Mouse (Mus musculus) forebrain, embryonic 16.5 days (tissue): ENCODE data around the gene Kcnh1. TPM values are rescaled to one million over a fixed set of nuclear protein-coding genes. Genes with fewer than 3 reads are reported as not detected.

ENCODE experiments used
- ATAC-seq: fragments of 200-750 bp; cut with Nextera tagmentation; 2 replicates; pipeline ENCODE4 v1.8.0; 2017; ENCODE audit warnings: mild to moderate bottlenecking, moderate library complexity
- H3K27ac ChIP-seq: fragments of 300-500 bp; sonication (generic); 2 replicates; pipeline ENCODE4 v1.5.1; 2014; ENCODE audit warnings: low read length, control low read depth
- H3K27me3 ChIP-seq: fragments of 300-500 bp; sonication (generic); replicated peaks from 2 replicates; pipeline ENCODE4 v1.6.1; 2014; ENCODE audit warnings: low read length; ENCODE audit not compliant: control insufficient read depth, insufficient read depth
- H3K36me3 ChIP-seq: fragments of 300-500 bp; sonication (generic); 2 replicates; pipeline ENCODE4 v1.6.1; 2014; ENCODE audit not compliant: control insufficient read depth, insufficient read depth
- H3K4me1 ChIP-seq: fragments of 300-500 bp; sonication (generic); replicated peaks from 2 replicates; pipeline ENCODE4 v1.6.1; 2014; ENCODE audit warnings: low read length; ENCODE audit not compliant: control insufficient read depth, insufficient read depth
- H3K4me2 ChIP-seq: fragments of 300-500 bp; sonication (generic); 2 replicates; pipeline ENCODE4 v1.6.1; 2014; ENCODE audit warnings: mild to moderate bottlenecking, low read length, control low read depth
- H3K4me3 ChIP-seq: fragments of 300-500 bp; sonication (generic); replicated peaks from 2 replicates; pipeline ENCODE4 v1.5.1; 2014; ENCODE audit warnings: mild to moderate bottlenecking, low read length, control low read depth
- H3K9ac ChIP-seq: fragments of 300-500 bp; sonication (generic); replicated peaks from 2 replicates; pipeline ENCODE4 v1.6.1; 2014; ENCODE audit warnings: low read depth, low read length, control low read depth
- H3K9me3 ChIP-seq: fragments of 300-500 bp; sonication (generic); 2 replicates; pipeline ENCODE4 v1.6.1; 2016; ENCODE audit warnings: low read length; ENCODE audit not compliant: control insufficient read depth
- WGBS: fragments of 180-500 bp; shearing (Covaris S2); extraction: QIAGEN DNeasy Blood & Tissue Kit; methylation state at CpG from one replicate; pipeline ENCODE4 v1.1.7; 2014; 5-methylcytosine and 5-hydroxymethylcytosine counted together
- polyA plus RNA-seq: library from polyadenylated mRNA; unstranded; fragments of >200 nt; fragmentation: Nextera tagmentation; extraction: Ambion mirVana; gene quantifications from 2 replicates; pipeline ENCODE4 v1.2.1, GENCODE M21; 2015

Gene Kcnh1
- polyA plus RNA-seq, 1 experiment from 2014 or later = 3.0 TPM

DNA sequence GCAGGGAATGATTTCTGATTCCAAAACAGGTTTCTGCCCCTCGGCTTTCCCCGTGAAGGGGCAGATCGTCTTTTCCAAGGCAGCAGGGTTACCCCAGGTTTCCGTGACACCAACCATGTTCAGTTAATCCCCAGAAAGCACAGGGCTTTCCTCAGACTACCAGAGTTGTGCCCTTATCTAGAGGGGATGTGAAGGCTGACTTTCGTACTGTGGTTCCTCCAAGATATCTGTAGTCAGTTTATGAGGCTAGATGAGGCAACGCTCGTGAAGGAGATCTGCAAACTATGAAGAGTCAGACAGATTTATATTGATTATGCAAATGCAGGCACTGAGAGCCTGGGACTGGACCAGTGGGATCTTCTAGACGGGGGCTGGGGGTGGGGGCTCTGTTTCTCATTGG is 136.5 kb downstream of the Kcnh1 start:
- no peak overlapping the region for H3K4me2 ChIP-seq
- ATAC-seq = no peak
- no peak overlapping the region for H3K9ac ChIP-seq
- H3K4me1 ChIP-seq = no peaks in the 10 kb centered on the region
- no peak overlapping the region for H3K27ac ChIP-seq
- H3K27me3 ChIP-seq = no peaks in the 10 kb centered on the region
- no peaks in the 10 kb centered on the region for H3K9me3 ChIP-seq
- no peak overlapping the region for H3K4me3 ChIP-seq
- H3K36me3 ChIP-seq = no peaks in the 10 kb centered on the region
- WGBS = 91% methylated on average over 8 of the region's 8 CpGs

DNA sequence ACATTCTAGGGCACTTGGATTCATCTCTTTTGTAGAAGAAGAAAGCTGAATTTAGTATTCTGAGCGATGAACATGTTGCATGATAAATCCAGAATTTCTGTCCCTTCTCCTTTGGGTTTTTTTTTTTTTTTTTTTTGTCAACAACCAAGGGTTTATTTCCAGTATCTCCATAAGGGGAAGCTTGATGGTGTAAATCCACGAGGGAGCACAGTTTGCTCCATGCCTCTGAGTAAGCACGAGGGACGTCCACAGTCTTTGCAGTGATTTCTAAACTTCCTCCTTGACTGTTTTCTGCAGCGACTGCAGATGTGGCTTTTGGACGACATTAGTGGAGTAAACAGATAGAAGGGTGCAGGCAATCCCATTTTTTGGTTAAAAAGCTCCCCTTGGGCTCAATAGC is 140.6 kb downstream of the Kcnh1 start:
- H3K4me2 ChIP-seq = no peak overlapping the region

DNA sequence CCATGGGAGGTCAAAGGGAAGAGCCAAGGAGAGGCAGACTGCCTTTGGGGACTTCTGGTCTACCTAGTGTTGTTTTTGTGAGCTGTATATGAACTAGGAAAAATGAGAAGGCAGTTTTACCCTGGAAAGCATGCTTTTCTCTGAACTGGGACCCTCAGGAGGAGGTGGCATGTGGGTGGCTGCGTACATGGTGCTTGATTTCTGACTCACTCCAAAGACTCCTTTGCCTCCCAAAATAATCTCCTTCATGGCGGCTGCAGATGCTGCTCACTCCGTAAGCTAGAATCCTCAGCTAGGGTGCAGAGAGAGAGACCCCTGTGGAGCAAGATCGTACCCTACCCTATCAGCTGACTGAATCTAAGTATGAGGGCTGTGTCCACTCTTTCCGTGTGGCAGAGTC is 145.5 kb downstream of the Kcnh1 start:
- no peak for ATAC-seq
- Histone ChIP-seq H3K4me1 (no peaks in the 10 kb centered on the region), H3K9ac (no peak overlapping the region), H3K36me3 (no peaks in the 10 kb centered on the region), H3K9me3 (no peaks in the 10 kb centered on the region), H3K27ac (no peak overlapping the region), H3K27me3 (no peaks in the 10 kb centered on the region), H3K4me3 (no peak overlapping the region), H3K4me2 (no peak overlapping the region)
- 92% methylated on average over 5 of the region's 5 CpGs for WGBS

More for the DNA sequence above, 140.6 kb downstream of the Kcnh1 start:
- Histone ChIP-seq H3K27ac (no peak overlapping the region), H3K9me3 (no peaks in the 10 kb centered on the region), H3K4me3 (no peak overlapping the region), H3K36me3 (no peaks in the 10 kb centered on the region), H3K27me3 (no peaks in the 10 kb centered on the region), H3K4me1 (no peaks in the 10 kb centered on the region), H3K9ac (no peak overlapping the region)
- WGBS = 90% methylated on average over 6 of the region's 6 CpGs
- no peak for ATAC-seq

DNA sequence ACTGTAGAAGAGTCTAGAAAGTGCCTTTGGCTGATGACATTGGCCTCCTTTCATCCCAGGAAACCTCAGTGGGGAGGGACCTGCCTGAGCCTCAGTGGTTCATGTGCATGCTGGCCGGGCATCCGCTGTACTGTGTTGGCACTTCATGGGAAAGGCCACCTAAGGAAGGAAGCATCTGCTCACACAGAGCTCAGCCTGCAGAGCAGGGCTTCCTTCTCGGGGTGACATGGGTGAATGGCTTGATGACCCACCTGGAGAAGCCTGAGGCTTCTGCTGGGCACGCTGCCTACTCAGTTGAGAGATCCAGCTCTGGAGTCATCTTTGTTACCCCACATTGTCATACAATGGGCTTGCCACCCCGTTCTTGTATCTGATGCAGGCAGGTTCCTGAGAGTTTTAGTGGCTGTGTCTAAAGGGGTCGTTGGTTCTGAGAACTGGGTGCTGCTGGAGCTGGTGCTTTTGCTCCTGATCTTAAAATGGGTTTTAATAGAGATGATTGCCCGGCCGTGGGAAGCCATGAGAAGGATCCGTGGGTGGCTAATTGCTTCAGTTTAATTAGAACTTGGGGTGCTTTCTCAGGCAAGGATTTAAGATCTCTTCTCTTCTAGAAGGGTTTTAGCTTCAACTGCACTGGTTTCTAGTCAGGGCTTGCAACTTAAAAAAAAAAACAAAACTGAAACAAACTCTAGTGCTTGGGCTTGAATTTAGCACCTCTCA is 148.9 kb downstream of the Kcnh1 start:
- Histone ChIP-seq H3K4me2 (no peak overlapping the region), H3K36me3 (no peaks in the 10 kb centered on the region), H3K27me3 (no peaks in the 10 kb centered on the region), H3K4me3 (no peak overlapping the region), H3K9ac (no peak overlapping the region), H3K9me3 (no peaks in the 10 kb centered on the region), H3K27ac (no peak overlapping the region), H3K4me1 (no peaks in the 10 kb centered on the region)
- 74% methylated on average over 9 of the region's 9 CpGs for WGBS
- no peak for ATAC-seq

DNA sequence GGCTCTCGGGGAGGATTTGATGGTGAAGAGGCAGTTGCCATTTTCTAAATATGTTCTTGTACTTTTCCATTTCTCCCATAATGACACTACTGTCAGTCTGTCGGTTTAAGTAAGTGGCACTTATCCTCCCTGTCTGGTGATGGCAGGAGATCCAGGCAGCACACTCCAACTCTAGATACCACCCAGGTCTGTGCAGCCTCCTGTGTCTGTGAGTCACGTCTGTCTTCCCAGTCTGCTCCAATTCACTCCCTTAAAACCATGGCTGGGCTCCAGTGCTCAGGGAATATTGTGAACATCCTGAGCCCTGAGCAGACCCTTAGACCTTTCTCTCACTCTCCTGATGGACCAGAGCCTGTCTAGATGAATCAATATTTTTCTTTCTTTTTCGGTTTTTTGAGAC is 151.2 kb downstream of the Kcnh1 start:
- H3K27ac ChIP-seq = no peak overlapping the region
- no peak for ATAC-seq
- 87% methylated on average over 4 of the region's 4 CpGs for WGBS
- no peaks in the 10 kb centered on the region for H3K4me1 ChIP-seq
- H3K27me3 ChIP-seq = no peaks in the 10 kb centered on the region
- H3K9ac ChIP-seq = no peak overlapping the region
- no peak overlapping the region for H3K4me3 ChIP-seq
- no peaks in the 10 kb centered on the region for H3K9me3 ChIP-seq
- H3K4me2 ChIP-seq = no peak overlapping the region
- no peaks in the 10 kb centered on the region for H3K36me3 ChIP-seq

DNA sequence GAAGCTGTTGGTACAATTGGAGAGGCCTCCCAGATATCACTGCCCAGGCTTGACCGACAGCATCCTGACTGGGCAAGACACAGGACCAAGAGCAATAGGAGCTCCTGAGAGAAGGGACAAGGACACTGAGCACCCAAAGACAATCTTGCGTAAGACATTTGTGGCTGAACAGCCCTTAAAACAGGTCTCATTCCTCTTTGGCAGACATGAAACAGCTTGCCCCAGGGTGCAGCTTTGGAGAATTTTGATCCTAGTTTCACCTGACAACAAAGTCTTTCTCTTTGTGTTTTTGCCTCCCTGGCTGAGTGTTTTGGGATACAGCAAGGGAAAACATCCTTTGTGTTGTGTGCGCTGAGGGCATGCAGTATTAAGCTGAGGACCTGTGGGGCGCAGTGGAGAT is 153.4 kb downstream of the Kcnh1 start:
- Histone ChIP-seq H3K4me2 (no peak overlapping the region), H3K9ac (no peak overlapping the region)
- ATAC-seq = no peak

DNA sequence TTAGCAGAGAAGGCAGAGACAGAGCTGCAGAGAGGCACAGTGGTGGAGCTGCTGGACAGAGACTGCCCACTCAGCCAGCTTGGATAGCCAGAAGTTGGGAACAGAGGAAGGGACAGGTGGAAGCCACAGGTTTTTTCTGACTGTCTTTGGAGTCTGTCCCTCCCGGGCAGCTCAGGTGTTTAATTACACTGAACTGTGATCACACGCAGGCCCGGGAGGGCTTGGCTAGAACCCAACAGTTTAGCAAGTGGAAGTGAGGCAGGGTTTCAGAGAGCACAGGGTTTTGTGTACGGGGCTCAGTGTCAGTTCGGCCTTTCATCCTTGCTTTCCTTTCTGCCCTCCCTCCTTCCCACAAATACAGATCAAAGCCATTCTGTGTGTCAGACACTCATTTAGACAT is 156.8 kb downstream of the Kcnh1 start:
- 45% methylated on average over 5 of the region's 5 CpGs for WGBS
- Histone ChIP-seq H3K9ac (no peak overlapping the region), H3K4me2 (no peak overlapping the region), H3K36me3 (no peaks in the 10 kb centered on the region), H3K27ac (no peak overlapping the region), H3K4me3 (no peak overlapping the region), H3K4me1 (no peaks in the 10 kb centered on the region; the same call in 1 of the 2 replicates), H3K9me3 (no peaks in the 10 kb centered on the region), H3K27me3 (no peaks in the 10 kb centered on the region)
- ATAC-seq = no peak

More for the DNA sequence above, 153.4 kb downstream of the Kcnh1 start:
- WGBS = 88% methylated on average over 4 of the region's 4 CpGs
- H3K36me3 ChIP-seq = no peaks in the 10 kb centered on the region
- no peak overlapping the region for H3K27ac ChIP-seq
- no peak overlapping the region for H3K4me3 ChIP-seq
- H3K9me3 ChIP-seq = no peaks in the 10 kb centered on the region
- no peaks in the 10 kb centered on the region; the same call in 1 of the 2 replicates for H3K4me1 ChIP-seq
- H3K27me3 ChIP-seq = no peaks in the 10 kb centered on the region

DNA sequence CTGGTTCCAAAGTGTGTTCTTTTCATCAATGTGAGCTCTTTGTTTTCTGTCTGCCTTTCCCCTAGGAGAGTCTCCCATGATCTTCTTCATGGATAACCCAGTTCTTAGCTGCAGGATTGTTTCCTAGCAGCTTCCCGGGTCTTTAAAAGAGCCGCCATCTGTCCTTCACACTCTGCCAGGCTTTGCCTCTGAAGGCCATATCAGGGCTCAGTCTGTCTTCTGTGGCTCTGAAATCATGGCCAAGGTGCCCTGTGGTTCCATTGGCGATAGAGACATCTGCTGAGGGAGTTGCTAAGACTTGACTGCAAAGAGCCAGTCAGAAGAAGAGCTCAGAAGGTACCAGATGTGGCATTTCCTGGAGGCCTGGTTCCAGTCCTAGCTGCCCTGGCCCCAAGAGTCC is 165.7 kb downstream of the Kcnh1 start:
- Histone ChIP-seq H3K4me2 (no peak overlapping the region), H3K4me3 (no peak overlapping the region), H3K36me3 (no peaks in the 10 kb centered on the region), H3K27me3 (no peaks in the 10 kb centered on the region), H3K4me1 (no peaks in the 10 kb centered on the region), H3K27ac (no peak overlapping the region), H3K9me3 (no peaks in the 10 kb centered on the region), H3K9ac (no peak overlapping the region)
- 86% methylated on average over 3 of the region's 3 CpGs for WGBS
- ATAC-seq = no peak

DNA sequence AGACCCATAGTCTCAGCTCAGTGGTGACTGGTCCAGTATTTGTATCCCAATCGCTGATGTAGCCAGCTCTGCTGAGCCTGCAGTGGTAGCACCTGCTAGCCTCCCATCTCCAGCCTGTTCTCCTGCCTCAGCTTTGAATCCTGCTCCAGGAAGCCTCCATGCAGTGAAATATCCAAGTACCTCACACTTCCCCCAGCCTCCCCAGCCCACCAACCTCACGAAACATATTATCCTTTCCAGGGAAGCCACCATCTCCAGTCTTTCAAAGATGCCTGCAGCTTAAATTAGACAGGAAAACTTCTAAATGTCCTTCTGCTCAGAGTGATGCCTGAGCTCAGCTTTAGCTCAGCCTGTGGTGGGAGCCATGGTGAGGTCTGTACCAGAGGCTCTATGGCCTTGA is 168.6 kb downstream of the Kcnh1 start:
- H3K9me3 ChIP-seq = no peaks in the 10 kb centered on the region
- WGBS = 94% methylated on average over 2 of the region's 2 CpGs
- H3K9ac ChIP-seq = no peak overlapping the region
- no peaks in the 10 kb centered on the region for H3K4me1 ChIP-seq
- H3K4me3 ChIP-seq = no peak overlapping the region
- no peaks in the 10 kb centered on the region for H3K27me3 ChIP-seq
- H3K27ac ChIP-seq = no peak overlapping the region
- ATAC-seq = no peak
- H3K36me3 ChIP-seq = no peaks in the 10 kb centered on the region
- no peak overlapping the region for H3K4me2 ChIP-seq

DNA sequence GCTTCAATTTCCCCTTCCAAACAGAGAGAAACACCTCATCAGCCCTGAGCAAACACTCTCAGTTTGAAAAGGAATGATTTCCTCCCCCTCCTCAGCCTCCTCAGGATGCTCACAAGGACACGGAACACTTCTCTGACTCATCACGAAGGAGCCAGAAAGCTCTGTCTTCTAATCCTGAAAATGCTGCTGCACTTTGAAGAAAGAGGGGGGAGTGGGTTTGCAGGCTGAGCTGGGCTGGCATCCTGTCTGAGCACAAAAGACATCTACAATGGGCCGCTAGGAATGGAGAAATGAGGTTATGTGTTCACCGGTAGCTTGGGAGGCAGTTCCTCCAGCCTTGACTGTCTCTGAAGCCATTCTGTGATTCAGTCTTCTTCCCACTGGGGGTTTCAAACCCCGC is 177.8 kb downstream of the Kcnh1 start:
- WGBS = 22% methylated on average over 5 of the region's 5 CpGs
- Histone ChIP-seq H3K4me2 (no peak overlapping the region), H3K27me3 (no peaks in the 10 kb centered on the region), H3K9me3 (peaks cover 2% of the 10 kb centered on the region; the same call in 1 of the 2 replicates), H3K4me1 (0 out of 2 replicates have a peak, but pooled peaks cover 5% of the 10 kb centered on the region), H3K4me3 (no peak overlapping the region), H3K9ac (no peak overlapping the region), H3K27ac (no peak overlapping the region), H3K36me3 (no peaks in the 10 kb centered on the region)
- no peak for ATAC-seq
